Mouse (Mus musculus): ENCODE results near the gene Olfr731.

Olfr731 gene

GRCm38 (mm10) chr14:50241766-50242165, at the start of gene Olfr731:
TSS of gene Olfr731 (minus strand) at chr14:50241866.
- DNase-seq = no peak

- no peak for DNase-seq
These were observed 42.4 kb upstream of the Olfr731 start, which contains the start of gene Olfr732 for GRCm38 (mm10) chr14:50284106-50284505. TSS of gene Olfr732 (minus strand) at chr14:50284206.

- DNase-seq = no peak
These were observed 53.6 kb downstream of the Olfr731 start, which contains the start of gene Olfr730 for GRCm38 (mm10) chr14:50188098-50188497. TSS of gene Olfr730 (minus strand) at chr14:50188198.
